In the genomic region with DNA sequence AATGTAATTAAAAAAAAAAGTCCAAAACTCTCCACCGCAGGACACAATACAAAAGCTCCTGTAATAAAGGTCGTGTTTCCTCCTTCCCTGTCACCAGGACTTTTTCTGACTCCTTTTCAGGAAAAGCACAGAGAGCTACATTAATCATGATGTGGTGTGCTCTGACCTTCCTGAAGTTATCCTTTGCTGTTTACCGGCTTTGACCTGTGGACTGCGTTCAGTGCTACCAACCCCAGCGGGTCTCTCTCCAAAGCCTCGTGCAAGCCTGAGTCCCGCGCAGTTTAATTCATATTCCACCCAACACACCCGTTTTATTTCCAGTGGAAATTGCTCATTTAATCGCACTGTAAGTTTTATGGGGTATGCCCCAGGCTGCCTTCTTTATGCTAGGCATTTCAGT, we compare ENCODE assay signal across 16 mouse cellular contexts. TPM values are rescaled to one million over a fixed set of nuclear protein-coding genes. Genes with fewer than 3 reads are reported as not detected.
DNase-seq lines count a peak whose midpoint lies in the region; ATAC-seq and TF ChIP-seq lines count a peak whose summit lies in the region.
"Had no signal": no experiment of that assay in that cellular context is flagged by ENCODE, and none has a peak within 500 bp of the region (broad histone marks: within the 10 kb centered on the region; RNA-seq: fewer than 3 reads in every experiment).

No protein-coding gene starts in this region.

- no peaks in the 10 kb centered on the region for H3K27me3 ChIP-seq in intestine, embryonic 16.5 days (replicated peaks; ENCODE audit: control insufficient read depth, insufficient read depth, low read length)
- H3K27me3 ChIP-seq in intestine, embryonic 15.5 days (replicated peaks): no peaks in the 10 kb centered on the region
- H3K27me3 ChIP-seq in kidney, embryonic 16.5 days (ENCODE audit: insufficient read depth, low read length): no peaks in the 10 kb centered on the region
- H3K27me3 ChIP-seq in limb, embryonic 13.5 days: peaks cover 27% of the 10 kb centered on the region

- no peak overlapping the region for H3K27ac ChIP-seq in intestine, embryonic 16.5 days (ENCODE audit: low read length)
- no peak overlapping the region for H3K27ac ChIP-seq in intestine, embryonic 15.5 days
- peak overlapping the region; percentile 68 for H3K27ac ChIP-seq in bone marrow macrophage, adult 2 months (ENCODE audit: insufficient read depth, low read depth, low read length)
- H3K27ac ChIP-seq in kidney, embryonic 16.5 days (ENCODE audit: low read length): peak overlapping the region; percentile 67
- H3K27ac ChIP-seq in limb, embryonic 13.5 days: peak overlapping the region; percentile 78; the same call in 1 of the 2 replicates
- H3K27ac ChIP-seq: forebrain, embryonic 15.5 days; heart, embryonic 10.5 days; hindbrain, postnatal 0 days; left cerebral cortex, adult 2 months; liver, embryonic 15.5 days had no signal

- no peaks in the 10 kb centered on the region for H3K9me3 ChIP-seq in intestine, embryonic 16.5 days (ENCODE audit: control insufficient read depth, low read length)
- H3K9me3 ChIP-seq in intestine, embryonic 15.5 days: no peaks in the 10 kb centered on the region
- H3K9me3 ChIP-seq in kidney, embryonic 16.5 days (ENCODE audit: low read length): no peaks in the 10 kb centered on the region
- no peaks in the 10 kb centered on the region for H3K9me3 ChIP-seq in limb, embryonic 13.5 days
- H3K9me3 ChIP-seq: forebrain, embryonic 15.5 days; heart, embryonic 10.5 days; liver, embryonic 15.5 days had no signal

- H3K4me3 ChIP-seq in intestine, embryonic 16.5 days (ENCODE audit: low read length): no peak overlapping the region
- no peak overlapping the region for H3K4me3 ChIP-seq in intestine, embryonic 15.5 days (replicated peaks)
- no peak overlapping the region for H3K4me3 ChIP-seq in bone marrow macrophage, adult 2 months (ENCODE audit: insufficient read depth, low read length)
- no peak overlapping the region for H3K4me3 ChIP-seq in kidney, embryonic 16.5 days (ENCODE audit: low read length)
- peak overlapping the region; percentile 29; the same call in 1 of the 2 replicates for H3K4me3 ChIP-seq in limb, embryonic 13.5 days
- H3K4me3 ChIP-seq: erythroblast, embryonic 14.5 days; forebrain, embryonic 15.5 days; left cerebral cortex, adult 2 months; liver, embryonic 15.5 days had no signal

- no peak for TF ChIP-seq CTCF in bone marrow macrophage, adult 2 months (IDR thresholded peaks at IDR 0.05; ENCODE audit: low read depth, low read length)

- WGBS in intestine, embryonic 16.5 days: 52% methylated on average over 10 of the region's 10 CpGs
- 55% methylated on average over 10 of the region's 10 CpGs for WGBS in intestine, embryonic 15.5 days
- WGBS in kidney, embryonic 16.5 days: 16% methylated on average over 10 of the region's 10 CpGs
- WGBS in limb, embryonic 13.5 days: 7% methylated on average over 10 of the region's 10 CpGs

- ATAC-seq in intestine, embryonic 16.5 days: no peak
- no peak for ATAC-seq in intestine, embryonic 15.5 days
- ATAC-seq in kidney, embryonic 16.5 days (ENCODE audit: low FRiP score, low TSS enrichment): no peak
- peak; percentile 39 for ATAC-seq in limb, embryonic 13.5 days (ENCODE audit: low FRiP score, low read depth)
- ATAC-seq in megakaryocyte progenitor cell, adult 5-6 weeks (replicated peaks; ENCODE audit: poor library complexity): no peak
- ATAC-seq: forebrain, embryonic 15.5 days; hindbrain, postnatal 0 days had no signal

- H3K9ac ChIP-seq in intestine, embryonic 16.5 days (ENCODE audit: low read depth, low read length): 0 out of 2 replicates have a peak overlapping the region, but pooled peaks have one; percentile 29
- no peak overlapping the region for H3K9ac ChIP-seq in intestine, embryonic 15.5 days
- H3K9ac ChIP-seq in kidney, embryonic 16.5 days (replicated peaks; ENCODE audit: low read length): peak overlapping the region; percentile 35; the same call in 1 of the 2 replicates
- no peak overlapping the region for H3K9ac ChIP-seq in limb, embryonic 13.5 days
- H3K9ac ChIP-seq: forebrain, embryonic 15.5 days; liver, embryonic 15.5 days had no signal

- H3K4me1 ChIP-seq in intestine, embryonic 16.5 days (ENCODE audit: control insufficient read depth, insufficient read depth, low read length): peaks cover 24% of the 10 kb centered on the region
- peaks cover 11% of the 10 kb centered on the region for H3K4me1 ChIP-seq in intestine, embryonic 15.5 days (replicated peaks)
- peaks cover 34% of the 10 kb centered on the region for H3K4me1 ChIP-seq in bone marrow macrophage, adult 2 months (ENCODE audit: control insufficient read depth, insufficient read depth, low read length)
- peaks cover 41% of the 10 kb centered on the region for H3K4me1 ChIP-seq in kidney, embryonic 16.5 days (ENCODE audit: insufficient read depth, low read length)
- H3K4me1 ChIP-seq in limb, embryonic 13.5 days: peaks cover 50% of the 10 kb centered on the region

- H3K36me3 ChIP-seq in intestine, embryonic 16.5 days (ENCODE audit: control insufficient read depth, insufficient read depth, low read length): no peaks in the 10 kb centered on the region
- H3K36me3 ChIP-seq in intestine, embryonic 15.5 days: no peaks in the 10 kb centered on the region
- no peaks in the 10 kb centered on the region for H3K36me3 ChIP-seq in kidney, embryonic 16.5 days (ENCODE audit: insufficient read depth, low read length)
- H3K36me3 ChIP-seq in limb, embryonic 13.5 days: no peaks in the 10 kb centered on the region
- H3K36me3 ChIP-seq: forebrain, embryonic 15.5 days; heart, embryonic 10.5 days; liver, embryonic 15.5 days had no signal

- no peak for TF ChIP-seq POLR2A in bone marrow macrophage, adult 2 months (IDR thresholded peaks at IDR 0.05; ENCODE audit: borderline replicate concordance, low read depth, low read length)

- no peak for DNase-seq in layer of hippocampus, adult 9-11 months
- DNase-seq in natural killer cell, adult 2 months (ENCODE audit: low spot score in 2 of 2): no peak
- DNase-seq: midbrain, embryonic 14.5 days; right cerebral cortex, postnatal 14 days had no signal

- no peak overlapping the region for H3K4me2 ChIP-seq in intestine, embryonic 16.5 days (ENCODE audit: low read depth, low read length)
- H3K4me2 ChIP-seq in intestine, embryonic 15.5 days (replicated peaks): no peak overlapping the region
- peak overlapping the region; percentile 23; the same call in 1 of the 2 replicates for H3K4me2 ChIP-seq in kidney, embryonic 16.5 days (replicated peaks; ENCODE audit: low read depth, low read length)
- H3K4me2 ChIP-seq in limb, embryonic 13.5 days (replicated peaks): peak overlapping the region; percentile 64
- H3K4me2 ChIP-seq: forebrain, embryonic 15.5 days; liver, embryonic 15.5 days had no signal

RNA-seq across cellular contexts. Expression of a gene that starts 51.1 kb away (rescaled TPM):
- 215 and 254 TPM in 2 replicates for polyA plus RNA-seq in intestine, embryonic 16.5 days (2015; fragmentation: Nextera tagmentation; extraction: Ambion mirVana)
- polyA plus RNA-seq in intestine, embryonic 15.5 days (2015; fragmentation: Nextera tagmentation; extraction: Ambion mirVana): 280 and 299 TPM in 2 replicates
- polyA plus RNA-seq in bone marrow macrophage, adult 2 months (2012; ENCODE audit: insufficient read depth, insufficient read length, missing spikeins): 183 and 208 TPM in 2 replicates
- polyA plus RNA-seq in kidney, embryonic 16.5 days (2015; fragmentation: Nextera tagmentation; extraction: Ambion mirVana): 281 and 293 TPM in 2 replicates
- polyA plus RNA-seq in limb, embryonic 13.5 days (2015; fragmentation: Nextera tagmentation; extraction: Ambion mirVana): 344 and 364 TPM in 2 replicates
- 914 and 949 TPM in 2 replicates for total RNA-seq in megakaryocyte progenitor cell, adult 5-6 weeks (2015)
- 277 and 390 TPM in 2 replicates for total RNA-seq in megakaryocyte progenitor cell, adult 5-6 weeks (2017)

Comparison
In these comparisons a context has a peak if more than half of its experiments do, and no peak if none do; other contexts are left out.
1. H3K9ac ChIP-seq: peak in intestine, embryonic 16.5 days (single experiment) and kidney, embryonic 16.5 days (single experiment); none in intestine, embryonic 15.5 days (single experiment) and limb, embryonic 13.5 days (single experiment).
2. H3K27ac ChIP-seq: peak in bone marrow macrophage, adult 2 months (single experiment), kidney, embryonic 16.5 days (single experiment) and limb, embryonic 13.5 days (single experiment); none in intestine, embryonic 16.5 days (single experiment) and intestine, embryonic 15.5 days (single experiment).
3. H3K4me2 ChIP-seq: peak in kidney, embryonic 16.5 days (single experiment) and limb, embryonic 13.5 days (single experiment); none in intestine, embryonic 16.5 days (single experiment) and intestine, embryonic 15.5 days (single experiment).